Mouse (Mus musculus) liver, embryonic 14.5 days (tissue): ENCODE measurements around the gene Olfr286.

Experiments used
- CTCF ChIP-seq: IDR thresholded peaks from 2 replicates; pipeline ENCODE4 v1.5.1; 2016; ENCODE audit warnings: antibody characterized with exemption, low read depth, control low read depth
- EP300 ChIP-seq: IDR thresholded peaks from 2 replicates; pipeline ENCODE4 v1.6.1; 2016; ENCODE audit warnings: antibody characterized with exemption, low read depth

DNA sequence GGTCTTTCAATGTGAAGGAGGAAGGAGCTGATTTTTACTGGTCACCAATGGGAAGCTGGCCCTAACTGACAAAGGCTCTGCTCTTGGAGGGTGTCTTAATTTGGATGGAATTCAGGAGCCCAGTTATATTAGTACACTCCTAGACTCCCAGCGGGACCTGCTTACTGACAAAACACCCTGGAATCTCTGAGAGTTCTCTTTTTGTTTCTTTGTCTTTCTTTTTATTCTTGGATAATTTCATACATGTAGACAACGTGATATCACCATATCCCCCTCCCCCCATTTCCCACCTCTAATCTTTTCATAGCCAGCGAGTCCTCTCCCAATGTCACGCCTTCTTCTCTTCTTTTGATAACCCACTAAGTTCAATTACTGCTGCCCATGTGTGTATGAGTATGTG, at the start of gene Olfr286:
- TF ChIP-seq CTCF (no peak), EP300 (no peak)
